Mouse (Mus musculus): ENCODE measurements around the gene Abcg1.

The Abcg1 gene

DNA sequence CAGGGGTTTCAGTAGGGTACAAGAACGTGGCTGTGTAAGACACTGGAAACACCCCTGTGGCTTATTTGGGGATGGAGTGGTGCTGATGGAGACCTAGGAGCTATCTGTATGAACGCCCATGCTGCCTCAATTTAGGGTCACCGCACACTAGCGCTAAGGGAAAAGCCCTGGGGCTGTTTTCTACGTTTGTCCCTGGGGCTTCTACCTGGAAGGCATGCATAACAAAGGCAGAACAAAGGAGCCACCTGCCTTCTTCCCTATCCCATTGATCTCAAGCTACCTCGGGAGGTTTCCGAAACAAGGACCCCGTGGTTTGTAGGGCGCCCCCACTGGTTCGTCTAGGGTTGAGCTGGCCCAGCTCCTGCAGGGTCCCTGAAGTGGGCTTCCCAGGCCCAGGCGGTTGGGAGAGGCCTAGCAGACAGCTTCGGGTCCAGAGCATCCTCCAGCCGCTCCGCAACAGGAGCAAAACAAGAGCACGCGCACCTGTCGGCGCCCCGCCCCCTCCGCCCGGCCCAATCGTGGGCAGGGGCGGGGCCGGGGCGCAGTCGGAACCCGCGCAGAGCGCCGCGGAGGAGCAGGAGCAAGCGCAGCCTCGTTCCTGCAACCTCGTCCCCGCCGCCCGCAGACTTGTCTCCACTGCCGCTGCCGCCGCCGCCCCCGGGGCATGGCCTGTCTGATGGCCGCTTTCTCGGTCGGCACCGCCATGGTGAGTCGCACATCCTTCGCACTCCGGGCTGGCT is at the start of gene Abcg1:
Gene Abcg1 (plus strand): TSS at position 525 of the 740 bp plus-strand sequence.
- DNase-seq: peak; percentile 83 to 90

DNA sequence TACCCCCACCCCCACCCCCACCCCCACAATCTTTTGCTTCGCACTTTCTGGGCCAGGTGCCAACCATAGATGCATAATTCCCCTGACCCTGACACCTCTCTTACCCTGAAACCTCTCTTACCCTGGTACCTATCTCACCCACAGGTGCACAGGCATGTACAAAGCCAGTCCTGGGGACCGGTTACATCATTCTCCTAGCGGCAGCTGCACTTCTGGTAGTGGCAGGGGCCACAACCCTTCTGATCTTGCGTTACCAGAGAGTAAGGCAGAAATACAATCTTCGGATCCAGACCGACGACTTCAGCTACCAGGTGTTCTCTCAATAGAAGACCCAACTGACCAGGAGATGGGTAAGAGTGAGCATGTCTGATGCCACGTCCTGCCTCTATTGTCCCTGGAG is 49.1 kb upstream of the Abcg1 start:
- no peak for DNase-seq

GRCm38 (mm10) chr17:31011551-31012394 is 45.7 kb upstream of the Abcg1 start:
- peak; percentile 63 to 64 for DNase-seq

DNA sequence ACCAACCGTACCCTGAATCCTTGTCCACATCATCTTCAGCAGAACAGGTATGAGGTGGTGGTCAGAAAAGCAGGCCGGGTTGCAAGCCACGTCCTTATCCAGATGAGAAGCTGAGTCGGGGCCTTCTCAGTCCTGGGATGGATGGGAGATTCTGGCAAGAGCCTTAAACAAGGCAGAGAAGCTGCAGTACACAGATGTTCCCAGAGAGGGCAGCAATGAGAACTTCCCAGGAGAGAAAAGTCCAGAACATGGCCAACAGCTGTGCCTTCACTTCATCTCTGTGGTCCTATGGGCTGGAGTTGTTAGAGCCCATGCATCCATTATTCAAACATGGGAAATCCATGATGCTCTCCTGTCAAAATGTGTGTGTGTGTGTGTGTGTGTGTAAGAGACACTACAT is 39.2 kb upstream of the Abcg1 start:
- peak; percentile 47 to 48 for DNase-seq

DNA sequence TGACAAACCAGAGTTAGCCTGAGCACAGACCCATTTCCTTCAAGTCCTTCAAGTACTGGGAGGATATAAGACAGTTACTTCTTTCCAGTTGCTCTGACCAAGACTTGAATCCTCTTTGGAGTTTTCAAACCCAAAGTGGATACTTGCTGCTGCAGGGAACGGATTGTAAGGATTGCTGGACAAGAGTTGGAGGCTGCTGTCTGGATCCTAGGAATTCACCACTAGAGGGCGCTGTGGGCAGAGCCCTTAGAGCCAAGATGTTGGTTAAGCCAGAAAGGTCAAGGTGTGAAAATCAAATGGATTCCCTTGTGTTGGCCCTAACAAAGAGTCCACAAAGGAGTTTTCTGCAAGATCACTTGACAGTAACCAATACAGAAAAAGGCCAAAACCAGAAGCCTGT is 38.0 kb upstream of the Abcg1 start:
- DNase-seq: peak; percentile 74 to 83

DNA sequence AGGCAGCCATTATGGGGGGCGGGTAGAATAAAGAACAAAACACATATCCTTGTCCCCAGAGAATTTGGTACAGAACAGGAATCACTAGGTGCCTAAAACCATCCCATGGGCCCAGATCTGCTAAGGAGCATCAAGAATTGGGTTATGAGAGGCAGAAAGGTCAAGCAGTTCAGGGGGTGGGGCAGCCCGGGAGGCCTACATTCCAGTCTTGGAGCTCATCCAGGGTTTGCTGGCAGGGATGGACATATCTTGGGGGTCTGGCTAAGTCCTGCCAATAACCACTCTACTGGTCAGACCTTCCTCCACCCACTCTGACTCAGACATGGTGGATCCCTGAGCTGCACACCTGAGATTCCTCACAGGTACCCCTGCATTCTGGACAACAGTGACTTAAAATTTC is 37.4 kb upstream of the Abcg1 start:
- DNase-seq: no peak

- no peak for DNase-seq
These were observed 36.2 kb upstream of the Abcg1 start for GRCm38 (mm10) chr17:31021276-31021675.

DNA sequence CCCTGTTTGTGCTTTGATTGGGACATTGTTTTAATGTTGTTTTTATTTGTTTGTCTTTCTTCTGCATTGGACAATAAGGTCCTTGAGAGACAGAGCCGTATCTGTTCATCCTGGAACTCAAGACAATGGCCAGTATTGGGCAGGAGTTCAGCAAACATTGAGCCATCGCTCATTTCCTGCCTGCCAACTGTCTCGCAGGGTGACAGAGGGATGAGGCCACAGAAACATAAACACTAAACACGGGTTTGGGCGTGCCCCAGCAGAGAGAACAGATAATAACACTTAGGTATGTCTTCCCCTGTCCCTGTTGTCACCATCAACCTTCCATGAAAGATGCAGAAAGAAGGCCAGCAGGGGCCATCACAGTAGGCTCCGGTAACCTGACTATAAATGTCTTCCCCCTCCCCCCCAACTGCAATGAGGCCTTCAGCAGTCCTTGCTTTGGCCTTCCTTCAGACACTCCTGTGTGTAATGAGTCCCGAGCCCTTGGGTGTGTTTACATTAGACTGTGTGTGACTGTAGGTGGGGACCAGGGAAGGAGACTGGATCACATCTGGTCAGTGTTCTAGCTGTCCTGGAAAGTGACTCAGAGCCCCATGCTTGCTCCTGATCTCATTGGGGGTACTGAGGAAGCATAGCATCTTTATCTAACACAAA is 33.2 kb upstream of the Abcg1 start:
- DNase-seq: no peak

DNA sequence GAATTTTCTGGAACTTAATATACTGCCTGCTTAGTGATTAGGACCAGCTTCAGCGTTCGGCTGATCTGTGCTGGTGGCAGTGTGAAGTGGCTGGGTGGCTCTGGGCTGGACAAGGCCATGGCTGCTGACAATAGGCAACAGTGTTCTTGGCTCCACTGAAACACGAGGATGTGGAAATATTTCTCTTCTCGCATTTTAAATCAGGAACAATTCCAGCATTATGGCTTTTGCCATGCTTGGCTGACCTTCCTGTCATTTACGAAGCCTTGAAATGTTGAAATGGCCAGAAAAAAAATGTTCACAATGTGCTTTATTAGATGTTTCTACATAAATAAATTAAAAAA is 32.7 kb upstream of the Abcg1 start:
- no peak for DNase-seq

- no peak for DNase-seq
These were observed 30.5 kb upstream of the Abcg1 start for GRCm38 (mm10) chr17:31026986-31027385.

DNA sequence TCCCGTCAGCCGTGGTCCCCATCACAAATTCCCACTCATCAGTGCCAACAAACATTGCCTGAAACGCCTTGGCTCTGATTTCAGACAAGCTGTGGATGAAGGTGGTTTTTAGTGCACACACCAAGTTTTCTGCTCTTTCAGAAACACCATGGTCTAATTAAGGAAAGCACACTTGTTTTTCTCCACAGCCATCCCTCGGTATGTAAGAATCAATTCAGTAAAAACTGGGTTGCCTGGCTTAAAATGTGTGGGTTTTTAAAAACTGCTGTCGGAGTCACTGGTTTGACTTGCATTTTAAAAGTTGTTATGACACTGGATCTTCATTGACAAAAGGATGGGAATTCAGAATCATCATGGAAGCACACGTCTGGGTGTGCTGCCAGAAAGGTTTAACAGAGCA is 29.8 kb upstream of the Abcg1 start:
- no peak for DNase-seq

- no peak for DNase-seq
These were observed 28.6 kb upstream of the Abcg1 start for GRCm38 (mm10) chr17:31028821-31029370.

DNA sequence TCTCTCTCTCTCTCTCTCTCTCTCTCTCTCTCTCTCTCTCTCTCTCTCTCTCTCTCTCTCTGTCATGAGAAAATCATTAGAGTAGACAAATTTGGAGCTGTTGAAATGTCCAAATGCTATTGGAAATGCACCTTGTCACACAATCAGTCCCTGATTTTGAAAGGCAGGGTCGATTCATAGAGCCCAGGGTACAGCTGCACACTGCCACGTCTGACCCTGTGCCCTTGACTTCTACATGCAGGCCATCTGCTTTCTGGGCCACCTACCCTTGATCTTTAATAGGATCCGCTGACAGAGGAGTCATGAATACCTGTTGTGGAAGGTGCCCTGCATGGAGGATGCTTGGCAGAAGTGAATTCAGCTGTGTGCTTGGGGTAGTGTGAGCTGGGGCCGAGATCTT is 28.1 kb upstream of the Abcg1 start:
- DNase-seq: no peak

DNA sequence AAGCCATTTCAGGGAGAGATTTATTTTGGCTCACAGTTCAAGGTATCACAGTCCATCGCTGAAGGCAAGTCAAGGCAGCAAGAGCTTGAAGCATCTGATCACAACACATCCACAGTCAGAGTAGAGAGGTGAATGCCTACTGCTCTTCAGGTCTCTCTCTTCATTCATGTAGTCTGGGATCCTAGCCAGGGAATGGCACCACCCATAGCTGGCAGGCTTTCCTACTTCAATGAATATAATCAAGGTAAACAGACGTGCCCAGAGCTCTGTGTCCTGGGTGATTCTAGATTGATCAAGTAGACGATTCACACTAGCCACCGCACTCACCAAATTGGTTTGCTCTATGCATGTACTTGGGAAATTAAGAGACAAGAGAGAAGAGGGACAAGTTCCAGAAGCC is 25.1 kb upstream of the Abcg1 start:
- no peak for DNase-seq

- DNase-seq: no peak
These were observed 24.2 kb upstream of the Abcg1 start for GRCm38 (mm10) chr17:31033251-31033650.

- no peak for DNase-seq
These were observed 23.3 kb upstream of the Abcg1 start for GRCm38 (mm10) chr17:31034165-31034564.

DNA sequence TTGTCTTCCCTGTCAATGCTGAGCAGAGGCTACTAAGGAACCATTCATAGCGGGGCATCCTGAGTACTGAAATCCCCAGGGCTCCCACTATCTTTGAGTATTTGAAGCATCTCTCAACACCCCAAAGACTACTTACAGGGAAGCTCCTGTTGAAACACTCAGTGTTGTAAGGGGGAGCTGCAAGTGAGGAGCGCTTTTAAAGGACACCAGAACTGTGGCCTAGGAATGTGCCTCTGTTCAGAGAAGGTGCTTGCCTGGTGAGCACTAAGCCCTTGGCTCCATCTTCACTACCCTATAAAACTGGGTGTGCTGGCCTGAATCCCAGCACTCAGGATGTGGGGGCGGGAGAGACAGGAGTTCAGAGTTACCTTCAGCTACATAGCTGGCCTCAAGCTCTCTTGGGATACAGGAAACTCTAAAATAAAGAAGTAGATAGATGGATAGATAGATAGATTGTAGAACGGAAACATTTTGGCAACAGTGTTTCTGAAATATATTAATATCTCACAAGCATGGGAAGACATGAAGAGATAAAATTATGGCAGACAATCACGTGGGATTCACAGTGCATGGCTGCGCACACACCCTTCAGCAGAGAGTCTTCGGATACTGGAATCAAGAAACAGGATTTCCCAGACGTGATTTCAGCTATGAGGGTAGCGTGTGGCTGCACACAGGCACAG is 22.7 kb upstream of the Abcg1 start:
- no peak for DNase-seq

GRCm38 (mm10) chr17:31036168-31036876 is 21.2 kb upstream of the Abcg1 start:
- no peak for DNase-seq

- DNase-seq: no peak
These were observed 20.1 kb upstream of the Abcg1 start for GRCm38 (mm10) chr17:31037331-31037730.

DNA sequence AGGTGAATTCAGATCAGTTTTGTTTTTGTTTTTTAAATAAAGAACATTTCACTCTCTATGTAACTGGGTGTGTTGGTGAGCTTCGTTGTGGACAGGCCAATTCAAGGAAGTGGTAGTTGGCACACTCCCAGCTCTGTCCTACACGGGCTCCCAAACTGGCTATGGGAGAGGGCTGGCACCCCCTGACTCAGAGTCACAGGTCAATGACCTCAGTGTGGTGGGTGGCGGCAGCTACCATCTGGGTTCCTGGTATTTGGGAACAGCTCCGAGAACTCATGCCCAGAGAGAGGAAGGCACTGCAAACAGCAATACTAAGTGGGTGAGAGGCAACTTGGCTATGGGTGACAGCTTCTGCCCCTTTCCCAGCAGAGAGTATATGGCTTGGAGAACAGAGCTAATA is 19.1 kb upstream of the Abcg1 start:
- DNase-seq: no peak

- DNase-seq: no peak
These were observed 17.8 kb upstream of the Abcg1 start for GRCm38 (mm10) chr17:31039626-31040025.

GRCm38 (mm10) chr17:31040421-31040820 is 17.1 kb upstream of the Abcg1 start:
- DNase-seq: no peak

All from cerebellum, postnatal 36 days (tissue).